Mouse (Mus musculus): ENCODE data around the gene Klhl29. TPM values are rescaled to one million over a fixed set of nuclear protein-coding genes. Genes with fewer than 3 reads are reported as not detected.
"Not testable (repeated sequence)": the region's sequence is repeated elsewhere in the genome, so short reads cannot be mapped to it uniquely, and the experiment has no call there.

The Klhl29 gene
- total RNA-seq, 2 experiments from 2014 or later, result not detected

DNA sequence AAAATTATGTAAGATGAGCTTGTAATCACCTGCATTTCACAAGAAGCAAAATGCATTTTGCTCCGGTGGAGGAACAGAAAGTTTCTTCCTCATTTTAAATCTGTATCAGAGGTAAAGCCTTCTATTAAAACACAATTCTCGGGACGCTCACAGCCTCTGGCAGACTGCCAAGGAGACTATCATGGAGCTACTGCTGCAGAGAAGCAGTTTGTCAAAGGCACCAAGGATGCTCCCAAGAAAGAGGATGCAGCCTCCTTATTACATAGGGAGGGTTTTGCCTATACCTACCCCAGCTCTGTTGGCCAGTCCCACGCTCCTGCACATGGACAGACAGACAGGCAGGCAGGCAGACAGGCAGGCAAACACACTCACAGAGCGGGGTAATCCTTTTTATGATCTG is 16.4 kb downstream of the Klhl29 start:
- ATAC-seq (ENCODE audit: poor library complexity, severe bottlenecking), result no peak

DNA sequence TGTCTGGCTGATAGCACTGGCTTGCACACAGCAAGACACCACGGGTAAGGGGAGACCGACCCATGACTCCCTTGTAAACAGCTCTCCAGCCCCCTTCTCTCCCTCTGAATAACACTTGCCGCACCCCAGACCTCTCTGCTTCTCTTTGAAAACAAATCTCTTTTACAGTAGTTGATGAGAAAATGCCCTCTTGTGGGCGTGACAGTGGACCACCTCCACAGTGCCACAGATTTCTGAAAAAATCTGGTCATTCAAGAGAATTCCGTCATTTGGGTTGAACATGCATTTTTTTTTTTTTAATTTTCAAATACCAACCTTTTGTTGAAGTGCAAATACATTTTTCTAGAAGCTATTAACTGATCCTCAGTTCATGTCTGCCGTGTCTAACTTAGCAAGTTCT is 17.0 kb downstream of the Klhl29 start:
- ATAC-seq (ENCODE audit: poor library complexity, severe bottlenecking), result no peak

DNA sequence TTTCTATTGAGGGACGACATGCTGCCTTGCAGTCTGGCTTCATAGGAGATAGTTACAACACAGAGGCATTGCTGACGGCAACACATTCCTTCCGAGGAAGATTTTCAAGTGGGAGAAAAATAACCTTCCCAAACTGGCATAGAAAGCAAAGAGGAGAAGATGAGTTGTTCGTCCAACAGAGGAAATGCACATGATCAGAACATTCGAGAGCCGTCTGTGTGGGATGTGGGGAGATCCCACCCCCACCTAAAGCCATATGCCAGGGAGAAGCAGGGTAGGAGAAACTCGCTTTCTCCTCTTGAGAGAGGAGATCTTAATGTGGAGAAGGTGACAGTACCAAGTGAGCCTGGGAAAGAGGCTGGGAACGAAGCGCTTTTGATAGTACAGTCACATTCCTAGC is 22.1 kb downstream of the Klhl29 start:
- no peak for ATAC-seq (ENCODE audit: poor library complexity, severe bottlenecking)

DNA sequence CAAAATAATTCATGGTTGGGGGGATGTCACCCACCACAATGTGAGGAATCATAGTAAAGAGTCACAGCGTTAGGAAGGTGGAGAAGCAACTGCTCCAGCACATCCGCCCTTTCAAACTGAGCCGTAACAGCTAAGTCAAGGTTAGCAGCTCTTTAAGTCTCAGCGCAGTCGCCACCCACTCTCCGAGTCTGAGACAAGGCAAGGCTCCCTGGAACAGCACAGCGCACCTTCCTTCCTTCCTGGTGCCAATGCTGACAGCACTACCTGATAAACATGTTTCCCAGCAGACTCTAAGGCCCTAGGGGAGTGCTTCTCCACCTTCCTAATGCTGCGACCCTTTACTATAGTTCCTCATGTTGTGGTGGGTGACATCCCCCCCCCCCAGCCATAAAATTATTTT is 22.7 kb downstream of the Klhl29 start:
- no peak for ATAC-seq (ENCODE audit: poor library complexity, severe bottlenecking)

DNA sequence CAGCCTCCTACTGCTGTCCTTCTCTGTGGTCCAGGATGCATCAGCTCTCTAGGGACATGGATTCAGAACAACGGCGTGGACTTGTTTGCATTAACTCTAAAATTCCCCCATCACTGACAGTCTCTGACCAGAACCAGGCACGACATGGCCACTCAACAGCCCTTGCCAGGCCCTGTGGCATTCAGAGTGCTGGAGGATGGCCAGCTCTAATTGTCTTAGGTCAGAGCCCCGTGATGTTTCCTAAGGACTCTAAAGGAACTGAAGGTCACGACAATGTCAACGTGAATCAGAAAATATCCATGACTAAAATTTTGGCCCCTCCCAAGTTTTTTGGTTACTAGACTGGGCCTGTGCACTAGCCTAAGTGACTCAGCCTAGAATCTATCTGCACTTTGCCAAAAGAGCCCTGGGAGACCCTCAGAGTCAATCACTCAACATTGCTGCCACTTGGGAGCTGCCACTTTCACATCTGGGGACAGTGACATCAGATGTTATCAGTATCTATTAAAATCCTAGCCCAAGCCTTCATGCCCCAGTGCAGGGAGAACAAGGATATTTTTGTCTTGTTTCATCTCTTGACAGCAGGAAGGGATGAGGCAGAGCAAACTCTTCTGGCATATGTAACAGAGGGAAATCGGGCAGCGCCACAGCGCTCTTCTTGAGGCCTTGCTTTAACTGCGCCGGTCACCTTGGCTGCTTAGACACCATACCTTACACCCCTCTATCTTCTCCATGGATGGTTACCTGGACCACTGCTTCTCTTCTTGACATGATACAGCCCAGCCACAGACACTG is 24.8 kb downstream of the Klhl29 start:
- ATAC-seq (ENCODE audit: poor library complexity, severe bottlenecking), result no peak

DNA sequence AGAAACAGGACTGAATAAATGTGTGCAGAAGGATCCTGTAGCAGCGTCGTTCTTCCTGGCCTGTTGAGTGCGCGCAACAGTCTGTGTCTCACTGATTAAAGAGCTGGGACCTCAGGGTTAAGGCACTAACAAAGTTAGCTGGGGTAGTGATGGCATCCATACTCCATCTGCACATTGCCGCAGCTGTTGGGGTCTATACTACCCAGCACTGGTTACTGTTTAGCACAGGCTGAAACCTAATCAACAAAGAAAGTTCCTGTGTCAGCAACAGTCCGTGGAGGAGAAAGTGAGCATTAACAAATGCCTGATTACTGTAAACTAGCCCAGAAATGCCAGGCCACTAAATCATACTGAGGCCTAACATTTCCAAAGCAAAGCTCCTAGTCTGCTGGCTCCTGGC is 30.4 kb downstream of the Klhl29 start:
- ATAC-seq (ENCODE audit: poor library complexity, severe bottlenecking), result no peak

DNA sequence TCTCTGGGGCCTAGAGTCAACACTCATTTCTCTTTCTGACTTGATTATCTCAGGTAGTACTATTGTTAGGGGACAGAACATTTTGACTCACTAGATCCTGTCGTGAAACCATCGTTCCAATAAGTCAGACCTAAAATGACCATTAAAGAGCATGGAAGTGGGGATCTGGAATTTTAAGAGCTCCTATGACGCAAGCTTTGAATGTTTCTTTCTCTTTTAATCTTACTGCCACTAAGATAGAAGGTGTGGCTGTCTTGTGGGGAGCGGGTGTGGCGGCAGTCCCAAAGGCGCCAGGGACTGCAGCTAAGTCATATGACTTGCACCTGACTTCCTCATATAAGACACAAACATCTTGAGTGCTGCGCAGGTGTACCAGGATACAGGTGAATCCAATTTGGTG is 31.0 kb downstream of the Klhl29 start:
- not testable (repeated sequence) for ATAC-seq (ENCODE audit: poor library complexity, severe bottlenecking)

DNA sequence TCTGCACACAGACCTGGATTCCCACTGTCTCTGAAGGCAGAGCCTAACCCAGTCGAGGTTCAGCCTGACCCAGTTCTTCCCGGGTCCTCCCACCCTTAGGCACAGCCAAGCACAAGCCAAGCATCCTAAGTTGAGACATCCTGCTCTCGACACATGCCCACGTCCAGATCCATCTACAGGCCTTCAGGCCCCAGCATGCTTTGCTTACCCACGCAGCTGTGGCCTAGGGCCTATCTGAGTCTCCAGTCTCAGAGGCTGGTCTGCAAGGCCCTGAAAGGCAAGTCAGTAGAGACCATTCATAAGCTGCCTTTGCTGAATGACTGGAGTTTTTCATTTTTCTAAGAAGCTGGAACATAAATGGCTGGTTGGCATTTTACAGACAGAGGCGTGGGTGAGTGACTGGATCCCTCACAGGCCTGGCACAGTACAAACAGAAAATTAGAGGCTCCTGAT is 35.3 kb downstream of the Klhl29 start:
- ATAC-seq (ENCODE audit: poor library complexity, severe bottlenecking), result no peak

DNA sequence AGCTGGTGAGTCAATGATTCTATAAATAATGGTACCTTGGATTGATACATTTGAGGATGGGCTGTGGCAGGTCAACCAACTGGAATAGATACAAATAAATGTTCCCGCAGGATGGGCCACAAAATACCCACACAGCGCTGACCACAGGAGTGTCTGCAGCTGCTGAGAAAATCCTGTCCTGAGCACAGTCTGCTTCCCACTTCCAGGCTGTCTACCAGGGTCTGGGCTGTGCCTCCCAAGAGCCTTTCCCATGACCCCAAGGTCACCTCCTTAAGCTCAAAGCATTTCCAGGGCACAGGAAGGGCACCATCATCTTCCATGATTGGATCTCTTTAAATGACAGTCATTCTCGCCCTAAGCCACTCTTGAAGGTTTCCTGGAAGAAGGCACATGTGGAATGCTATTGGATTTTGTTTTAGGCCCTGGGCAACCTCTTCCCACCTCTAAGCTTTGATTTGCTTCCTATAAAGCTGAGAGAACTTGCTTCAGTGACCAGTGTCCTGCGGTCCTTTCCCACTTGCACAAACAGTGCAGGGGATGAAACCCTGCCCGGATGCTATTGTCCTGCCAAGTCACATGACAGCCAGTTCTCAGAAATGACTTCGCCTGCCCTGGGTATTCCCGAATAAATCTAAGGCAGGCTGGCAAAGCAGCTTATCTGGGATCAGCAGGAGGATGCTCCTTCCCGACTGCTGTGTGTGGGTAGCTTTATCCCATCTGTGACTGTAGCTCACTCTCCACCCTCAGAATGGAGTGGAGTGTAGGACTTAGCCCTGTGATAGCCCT is 38.4 kb downstream of the Klhl29 start:
- no peak for ATAC-seq (ENCODE audit: poor library complexity, severe bottlenecking)

DNA sequence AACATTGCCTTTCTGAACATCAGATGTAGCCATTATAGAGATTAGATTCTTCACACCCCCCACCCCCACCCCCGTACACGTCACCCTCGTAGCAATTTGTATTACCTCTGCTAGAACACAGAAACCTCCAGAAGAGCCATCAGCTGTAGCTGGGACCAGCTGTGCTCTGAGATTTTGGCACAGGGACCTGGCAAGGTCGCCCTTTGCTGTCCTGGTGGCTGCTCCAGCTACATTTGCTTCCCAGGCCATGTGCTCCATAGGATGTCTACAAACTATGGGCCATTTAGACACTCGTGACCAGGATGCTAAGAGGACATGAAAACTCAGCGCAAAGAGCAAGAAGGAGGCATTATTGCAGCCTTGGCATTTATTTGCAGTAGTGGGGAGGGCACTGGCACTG is 39.2 kb downstream of the Klhl29 start:
- no peak for ATAC-seq (ENCODE audit: poor library complexity, severe bottlenecking)

DNA sequence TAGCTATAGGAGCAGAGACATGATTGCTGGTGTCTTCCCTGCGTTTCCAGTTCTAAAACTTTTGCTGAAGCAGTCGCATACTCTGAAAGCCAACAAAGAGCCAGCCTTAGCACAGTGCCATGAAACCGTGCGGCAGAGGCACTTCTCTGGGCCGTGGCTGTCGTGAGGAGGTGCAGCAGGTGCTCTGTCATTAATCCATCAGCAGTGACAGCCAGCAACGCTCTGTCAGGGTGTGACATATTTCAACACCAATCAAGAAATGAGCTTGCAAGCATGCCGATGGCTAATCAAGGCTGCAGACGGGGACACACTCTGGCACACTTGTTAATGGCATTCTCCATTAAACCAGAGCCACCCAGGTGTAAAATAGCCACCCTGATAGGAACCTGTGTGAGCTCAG is 40.5 kb downstream of the Klhl29 start:
- ATAC-seq (ENCODE audit: poor library complexity, severe bottlenecking), result no peak

DNA sequence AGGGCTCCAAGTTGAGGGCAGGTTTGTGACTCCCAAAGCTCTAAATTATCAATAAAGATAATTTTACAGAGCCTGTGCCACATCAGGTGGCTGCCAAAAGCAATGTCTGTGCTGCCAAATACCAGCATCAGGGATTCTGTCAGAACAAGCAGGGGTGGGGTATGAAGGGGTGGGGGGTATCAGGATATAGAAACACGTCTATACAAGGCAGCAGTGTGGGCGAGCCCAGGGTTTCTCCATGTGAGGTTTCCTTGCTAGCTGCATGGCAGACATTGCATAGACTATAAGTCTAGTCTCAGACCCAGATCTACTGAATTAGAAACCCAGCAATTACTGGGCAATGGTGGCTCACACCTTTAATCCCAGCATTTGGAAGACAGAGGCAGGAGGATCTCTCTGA is 41.3 kb downstream of the Klhl29 start:
- ATAC-seq (ENCODE audit: poor library complexity, severe bottlenecking), result no peak

DNA sequence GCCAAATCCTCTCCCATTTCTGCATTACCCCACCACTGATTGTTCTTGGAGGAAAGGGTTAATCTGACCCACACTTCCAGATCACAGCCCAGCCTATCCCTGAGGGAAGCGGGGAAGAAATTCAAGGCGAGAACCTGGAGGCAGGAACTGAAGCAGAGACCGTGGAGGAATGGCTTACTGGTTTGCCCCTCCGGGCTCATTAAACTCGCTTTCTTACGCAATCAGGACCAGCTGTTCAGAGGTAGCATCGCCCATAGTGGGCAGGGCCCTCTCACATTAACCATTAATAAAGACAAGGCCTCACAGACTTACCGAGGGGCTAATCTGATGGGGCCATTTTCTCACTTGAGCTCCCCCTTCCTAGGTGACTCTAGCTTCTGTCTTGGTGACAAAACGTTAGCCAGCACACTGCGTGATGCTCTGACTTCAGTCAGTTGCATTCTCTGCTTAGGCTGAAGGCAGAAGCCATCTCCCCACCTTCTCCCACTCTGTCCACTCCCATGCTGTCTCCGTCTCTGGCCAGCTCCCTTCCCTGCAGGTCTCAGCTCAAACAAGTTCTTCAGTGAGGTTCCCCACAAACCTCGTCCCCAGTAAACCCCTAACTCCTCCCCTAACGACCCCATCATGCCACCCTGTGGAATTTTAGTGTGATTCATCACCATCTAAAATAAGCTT is 43.5 kb downstream of the Klhl29 start:
- no peak for ATAC-seq (ENCODE audit: poor library complexity, severe bottlenecking)

DNA sequence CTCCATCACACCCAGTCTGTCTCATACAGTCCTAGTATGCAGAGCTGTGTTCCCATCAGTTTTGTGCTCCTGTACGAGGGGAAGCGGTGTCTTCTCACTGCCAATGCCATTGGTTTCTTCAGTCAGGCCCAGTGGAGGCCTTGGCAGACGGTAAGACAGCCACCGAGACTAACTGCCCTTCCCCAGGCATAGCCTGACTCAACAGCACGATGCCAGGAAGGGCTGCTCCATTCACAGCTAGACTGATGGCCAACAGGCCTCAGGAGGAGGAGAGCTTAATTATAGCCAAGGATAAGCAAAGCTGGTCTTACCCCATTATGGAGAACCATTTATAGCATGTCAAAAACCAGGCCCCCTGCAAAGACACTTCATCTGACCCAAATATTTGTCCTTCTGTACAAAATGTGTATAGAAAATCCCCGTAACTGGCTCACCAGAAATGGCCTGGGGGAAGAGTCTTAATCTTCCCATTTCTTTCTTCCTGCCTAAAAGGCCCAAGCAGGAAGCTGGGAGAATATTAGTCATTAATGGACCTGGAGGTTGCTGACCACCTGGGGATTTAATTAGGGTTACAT is 44.9 kb downstream of the Klhl29 start:
- no peak for ATAC-seq (ENCODE audit: poor library complexity, severe bottlenecking)

DNA sequence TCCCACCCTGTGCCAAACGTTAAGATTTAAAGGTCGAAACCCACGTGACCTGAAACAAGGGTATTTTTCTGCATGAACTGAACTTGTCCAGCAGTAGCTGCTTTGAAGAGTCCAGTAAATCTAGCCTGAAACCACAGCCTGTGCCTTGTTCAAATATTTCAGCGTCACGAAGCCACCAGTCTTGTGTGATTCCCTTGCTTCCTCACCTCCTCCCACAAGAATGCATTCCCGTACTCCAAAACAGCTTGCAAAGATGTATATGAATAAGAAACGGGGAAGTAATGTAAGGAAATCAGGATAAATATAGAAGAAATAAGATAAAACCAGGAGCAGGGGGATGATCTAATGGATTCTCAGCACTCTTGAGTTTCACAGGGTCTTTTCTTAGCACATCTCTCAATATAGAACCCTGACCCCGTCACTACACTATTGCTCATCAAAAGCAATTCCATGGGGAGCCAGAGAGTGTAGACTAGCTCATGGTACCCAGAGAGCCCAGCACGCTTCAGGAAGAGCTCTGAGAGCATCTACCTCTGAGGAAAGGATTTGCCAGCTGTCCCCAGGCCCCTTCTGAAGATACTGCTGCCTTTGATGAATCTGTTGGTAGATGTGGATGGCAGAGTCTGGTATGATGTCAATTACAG is 52.9 kb downstream of the Klhl29 start:
- no peak for ATAC-seq (ENCODE audit: poor library complexity, severe bottlenecking)

DNA sequence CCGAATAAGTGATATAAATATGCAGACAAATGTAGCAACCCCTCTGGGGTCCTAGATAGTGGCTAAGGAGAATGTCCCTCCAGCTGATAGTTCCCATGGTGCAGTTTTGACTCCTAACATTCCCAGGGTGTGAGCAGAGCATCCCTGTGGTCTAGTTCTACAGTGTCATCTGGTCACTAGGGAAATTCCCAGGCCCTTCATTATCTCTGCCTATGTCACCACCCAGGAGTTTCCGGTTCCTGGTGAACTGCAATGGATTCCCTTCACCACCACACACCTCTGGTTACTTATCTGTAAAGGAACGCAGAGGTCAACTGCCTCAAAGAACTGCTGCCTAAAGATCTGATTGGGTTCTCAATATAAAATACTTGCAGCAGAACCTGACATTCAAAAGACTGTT is 54.5 kb downstream of the Klhl29 start:
- no peak for ATAC-seq (ENCODE audit: poor library complexity, severe bottlenecking)

DNA sequence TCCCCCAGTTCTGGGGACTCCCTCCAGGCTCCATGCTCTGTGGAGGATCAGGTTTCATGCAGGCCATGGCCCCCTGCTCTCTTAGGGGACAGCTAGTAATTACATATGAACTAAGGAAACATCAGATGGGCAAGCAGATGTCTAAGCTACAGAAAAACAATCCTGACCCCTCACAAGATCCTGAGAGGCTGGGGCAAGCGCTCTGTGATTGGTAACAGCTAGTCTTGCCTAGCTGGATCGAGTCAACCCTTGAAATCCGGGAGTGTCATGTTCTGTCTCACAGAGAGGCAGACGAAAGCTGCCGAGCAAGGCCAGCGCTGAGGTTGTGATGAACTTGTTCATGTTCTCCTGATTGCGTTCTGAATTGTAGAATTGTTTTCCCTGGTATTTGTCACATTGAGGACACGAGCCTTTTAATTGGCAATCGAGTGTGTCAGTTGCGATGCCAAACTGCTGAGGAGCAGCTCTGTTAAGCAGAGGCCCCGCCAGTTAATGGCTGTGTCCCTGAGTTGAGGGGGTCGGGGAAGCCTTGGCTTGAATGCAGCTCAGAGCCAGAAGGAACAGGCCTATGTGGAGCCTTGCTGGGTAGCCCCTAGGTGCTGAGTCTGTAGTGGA is 56.0 kb downstream of the Klhl29 start:
- ATAC-seq (ENCODE audit: poor library complexity, severe bottlenecking), result no peak

DNA sequence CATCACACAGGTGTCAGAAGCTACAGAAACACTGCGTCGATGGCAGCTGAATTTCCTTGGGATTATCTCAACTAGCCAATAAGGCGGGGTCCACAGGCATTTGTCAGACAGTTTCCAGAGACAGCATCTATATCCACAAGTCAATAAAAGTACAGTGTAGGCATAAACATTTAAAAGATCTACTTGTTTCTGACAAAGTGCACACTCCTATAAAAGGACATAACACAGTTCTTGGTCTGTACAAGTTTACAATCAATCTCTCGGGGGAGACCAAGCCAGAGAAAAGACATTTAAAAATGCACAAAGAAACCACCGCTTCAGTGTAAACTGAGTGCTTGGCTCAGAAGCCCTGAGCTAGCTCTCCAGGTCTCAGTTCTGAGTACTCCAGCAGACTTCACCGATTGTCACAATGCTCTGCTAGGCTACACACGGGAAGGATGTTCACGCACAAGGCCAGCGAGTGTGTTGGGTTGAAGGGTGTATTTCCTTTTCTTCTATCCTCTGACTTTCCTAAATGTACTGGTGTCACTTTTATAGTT is 59.4 kb downstream of the Klhl29 start:
- no peak for ATAC-seq (ENCODE audit: poor library complexity, severe bottlenecking)

DNA sequence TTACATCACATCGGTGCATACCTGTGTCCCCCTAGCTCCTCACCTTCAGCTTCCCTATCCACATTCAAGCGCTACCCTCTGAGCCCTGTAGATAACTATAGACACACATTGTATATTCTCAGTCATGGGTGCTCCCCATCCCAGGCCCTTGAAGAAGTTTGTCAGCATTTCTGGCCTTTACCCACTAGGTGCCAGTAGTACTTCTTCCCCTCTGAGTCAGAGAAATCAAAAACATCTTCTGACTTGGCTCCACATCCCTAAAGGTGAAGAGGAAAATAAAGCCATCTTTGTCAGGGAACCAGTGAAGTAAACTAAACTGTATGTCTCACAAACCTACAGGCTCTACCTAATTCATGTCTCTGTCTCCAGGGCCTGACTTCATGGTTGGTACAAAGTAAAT is 67.6 kb downstream of the Klhl29 start:
- ATAC-seq (ENCODE audit: poor library complexity, severe bottlenecking), result no peak

DNA sequence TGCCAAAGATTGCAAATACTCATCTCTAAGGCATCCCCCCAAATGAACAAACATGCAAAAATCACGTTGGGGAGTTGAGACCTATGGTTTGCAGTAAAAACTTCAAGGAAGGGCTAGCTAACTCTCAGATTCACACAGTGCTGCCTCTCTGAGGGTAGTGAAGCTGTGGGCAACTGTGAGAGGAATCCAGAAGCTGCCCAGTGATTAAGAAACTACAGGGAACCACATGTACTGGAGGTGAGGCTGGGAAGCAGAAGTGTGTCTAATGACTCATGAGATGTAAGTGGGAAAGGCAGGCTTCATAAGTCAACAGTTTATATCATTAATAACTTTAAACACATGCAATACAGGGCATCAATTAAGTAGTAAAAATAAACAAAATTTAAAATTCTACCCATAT is 70.0 kb downstream of the Klhl29 start:
- no peak for ATAC-seq (ENCODE audit: poor library complexity, severe bottlenecking)

All from megakaryocyte, adult 5-6 weeks (primary cell).